Mouse (Mus musculus): ENCODE measurements around the gene Cfap298. TPM values are rescaled to one million over a fixed set of nuclear protein-coding genes. Genes with fewer than 3 reads are reported as not detected.

The Cfap298 gene
- polyA plus RNA-seq, 1 experiment from 2014 or later: 27.5 TPM

GRCm38 (mm10) chr16:90910855-90911533, 23.9 kb downstream of the Cfap298 start:
- WGBS: 77% methylated on average over 17 of the region's 17 CpGs
- TF ChIP-seq CTCF (IDR thresholded peaks at IDR 0.05; ENCODE audit: low read depth): no peak
- no peak for TF ChIP-seq EP300 (optimal IDR thresholded peaks at IDR 0.05)

GRCm38 (mm10) chr16:90907250-90907649, 27.7 kb downstream of the Cfap298 start:
- 70% methylated on average over 7 of the region's 7 CpGs for WGBS
- Histone ChIP-seq H3K9me3 (ENCODE audit: control insufficient read depth, low read length) (no peaks in the 10 kb centered on the region), H3K27me3 (ENCODE audit: control insufficient read depth, insufficient read depth, low read length) (no peaks in the 10 kb centered on the region), H3K9ac (ENCODE audit: low read length) (no peak overlapping the region), H3K4me3 (ENCODE audit: low read depth, low read length) (no peak overlapping the region), H3K36me3 (ENCODE audit: control insufficient read depth, insufficient read depth, low read length) (no peaks in the 10 kb centered on the region), H3K27ac (replicated peaks) (no peak overlapping the region), H3K4me1 (replicated peaks; ENCODE audit: control insufficient read depth, insufficient read depth) (no peaks in the 10 kb centered on the region), H3K4me2 (replicated peaks; ENCODE audit: low read depth) (no peak overlapping the region)
- TF ChIP-seq CTCF (IDR thresholded peaks at IDR 0.05; ENCODE audit: low read depth): no peak
- no peak for TF ChIP-seq EP300 (optimal IDR thresholded peaks at IDR 0.05)
- no peak for ATAC-seq (ENCODE audit: low FRiP score, low TSS enrichment)
- DNase-seq (ENCODE audit: low spot score): no peak

More at GRCm38 (mm10) chr16:90910855-90911533, 23.9 kb downstream of the Cfap298 start:
- no peaks in the 10 kb centered on the region for H3K9me3 ChIP-seq (ENCODE audit: control insufficient read depth, low read length)
- H3K9ac ChIP-seq (ENCODE audit: low read length): no peak overlapping the region
- H3K4me2 ChIP-seq (replicated peaks; ENCODE audit: low read depth): no peak overlapping the region
- H3K4me3 ChIP-seq (ENCODE audit: low read depth, low read length): no peak overlapping the region
- no peak for ATAC-seq (ENCODE audit: low FRiP score, low TSS enrichment)
- no peaks in the 10 kb centered on the region for H3K36me3 ChIP-seq (ENCODE audit: control insufficient read depth, insufficient read depth, low read length)
- H3K4me1 ChIP-seq (replicated peaks; ENCODE audit: control insufficient read depth, insufficient read depth): no peaks in the 10 kb centered on the region
- no peak overlapping the region for H3K27ac ChIP-seq (replicated peaks)
- H3K27me3 ChIP-seq (ENCODE audit: control insufficient read depth, insufficient read depth, low read length): no peaks in the 10 kb centered on the region
- DNase-seq (ENCODE audit: low spot score): no peak

DNA sequence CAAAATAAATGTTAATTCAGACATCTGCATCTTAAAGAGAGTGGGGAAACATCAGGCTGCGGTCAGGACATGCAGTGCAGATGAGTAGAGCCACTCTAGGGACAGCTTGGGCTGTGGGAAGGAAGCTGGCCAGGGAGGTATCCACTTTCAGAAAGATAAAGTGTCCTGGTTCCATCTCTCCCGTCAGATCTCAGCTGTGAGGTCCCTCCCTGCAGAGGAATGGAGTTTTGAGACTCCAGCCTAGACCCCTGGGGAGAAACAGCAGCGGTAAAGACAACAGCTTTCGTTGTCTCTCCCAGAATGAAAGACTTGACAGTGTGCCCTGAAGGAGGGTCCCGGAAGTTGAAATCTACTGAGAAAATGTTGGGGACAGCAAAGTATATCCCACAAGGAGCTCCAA, 31.6 kb downstream of the Cfap298 start:
- no peak overlapping the region for H3K4me3 ChIP-seq (ENCODE audit: low read depth, low read length)
- TF ChIP-seq EP300 (optimal IDR thresholded peaks at IDR 0.05) (no peak), CTCF (IDR thresholded peaks at IDR 0.05; ENCODE audit: low read depth) (no peak)
- H3K27me3 ChIP-seq (ENCODE audit: control insufficient read depth, insufficient read depth, low read length): no peaks in the 10 kb centered on the region
- no peak overlapping the region for H3K4me2 ChIP-seq (replicated peaks; ENCODE audit: low read depth)
- H3K4me1 ChIP-seq (replicated peaks; ENCODE audit: control insufficient read depth, insufficient read depth): no peaks in the 10 kb centered on the region
- ATAC-seq (ENCODE audit: low FRiP score, low TSS enrichment): peak; percentile 12; the same call in 1 of the 2 replicates
- no peaks in the 10 kb centered on the region for H3K9me3 ChIP-seq (ENCODE audit: control insufficient read depth, low read length)
- no peak overlapping the region for H3K9ac ChIP-seq (ENCODE audit: low read length)
- H3K27ac ChIP-seq (replicated peaks): no peak overlapping the region
- DNase-seq (ENCODE audit: low spot score): no peak
- no peaks in the 10 kb centered on the region for H3K36me3 ChIP-seq (ENCODE audit: control insufficient read depth, insufficient read depth, low read length)
- 43% methylated on average over 5 of the region's 5 CpGs for WGBS

DNA sequence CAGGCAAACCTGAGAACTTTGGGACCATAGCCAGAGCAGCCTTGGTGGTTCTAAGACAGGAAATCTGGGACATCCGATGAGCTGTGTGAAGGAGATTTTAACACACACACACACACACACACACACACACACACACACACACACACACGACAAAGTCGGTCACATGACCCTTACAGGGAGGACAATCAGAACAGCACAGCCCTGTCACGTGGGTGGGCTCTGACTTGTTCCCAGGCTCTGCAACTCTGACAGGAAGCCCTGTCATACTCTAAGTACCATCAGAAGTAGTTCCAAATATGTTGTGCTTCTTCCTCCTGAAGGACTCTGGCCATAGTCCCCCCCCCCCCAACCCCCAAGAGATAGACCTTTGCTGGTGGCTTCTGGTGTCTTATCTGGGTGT, 33.5 kb downstream of the Cfap298 start:
- TF ChIP-seq CTCF (IDR thresholded peaks at IDR 0.05; ENCODE audit: low read depth) (no peak), EP300 (optimal IDR thresholded peaks at IDR 0.05) (no peak)
- DNase-seq (ENCODE audit: low spot score) (no peak), ATAC-seq (ENCODE audit: low FRiP score, low TSS enrichment) (no peak)
- WGBS: 57% methylated on average over 4 of the region's 4 CpGs
- Histone ChIP-seq H3K9ac (ENCODE audit: low read length) (no peak overlapping the region), H3K4me3 (ENCODE audit: low read depth, low read length) (no peak overlapping the region), H3K27ac (replicated peaks) (no peak overlapping the region), H3K27me3 (ENCODE audit: control insufficient read depth, insufficient read depth, low read length) (no peaks in the 10 kb centered on the region), H3K4me1 (replicated peaks; ENCODE audit: control insufficient read depth, insufficient read depth) (no peaks in the 10 kb centered on the region), H3K36me3 (ENCODE audit: control insufficient read depth, insufficient read depth, low read length) (no peaks in the 10 kb centered on the region), H3K4me2 (replicated peaks; ENCODE audit: low read depth) (no peak overlapping the region), H3K9me3 (ENCODE audit: control insufficient read depth, low read length) (no peaks in the 10 kb centered on the region)

DNA sequence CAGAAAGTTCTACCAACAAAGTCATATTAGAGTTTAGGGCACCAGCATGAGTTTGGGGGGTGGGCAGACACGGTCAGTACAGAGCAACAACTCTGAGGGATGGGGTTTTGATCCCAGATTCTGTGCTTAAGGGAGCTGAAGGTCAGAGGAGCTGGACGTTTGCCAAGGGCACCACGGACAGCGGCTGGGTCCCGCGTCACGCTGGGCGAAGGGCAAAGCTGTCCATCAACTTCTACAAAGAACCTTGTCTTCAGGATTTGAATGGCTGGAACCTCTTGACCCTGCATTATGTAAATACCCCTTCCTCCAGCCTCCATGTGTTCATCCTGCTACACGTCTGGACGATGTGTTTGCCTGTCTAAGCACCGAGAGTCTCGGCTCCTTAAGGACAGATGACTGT, 35.4 kb downstream of the Cfap298 start:
- H3K4me1 ChIP-seq (replicated peaks; ENCODE audit: control insufficient read depth, insufficient read depth): no peaks in the 10 kb centered on the region
- H3K27me3 ChIP-seq (ENCODE audit: control insufficient read depth, insufficient read depth, low read length): no peaks in the 10 kb centered on the region
- H3K9ac ChIP-seq (ENCODE audit: low read length): no peak overlapping the region
- 27% methylated on average over 12 of the region's 12 CpGs for WGBS
- DNase-seq (ENCODE audit: low spot score) (no peak), ATAC-seq (ENCODE audit: low FRiP score, low TSS enrichment) (no peak)
- no peak overlapping the region for H3K4me2 ChIP-seq (replicated peaks; ENCODE audit: low read depth)
- no peak overlapping the region for H3K4me3 ChIP-seq (ENCODE audit: low read depth, low read length)
- H3K27ac ChIP-seq (replicated peaks): no peak overlapping the region
- TF ChIP-seq EP300 (optimal IDR thresholded peaks at IDR 0.05): no peak
- no peak for TF ChIP-seq CTCF (IDR thresholded peaks at IDR 0.05; ENCODE audit: low read depth)
- H3K9me3 ChIP-seq (ENCODE audit: control insufficient read depth, low read length): no peaks in the 10 kb centered on the region
- H3K36me3 ChIP-seq (ENCODE audit: control insufficient read depth, insufficient read depth, low read length): no peaks in the 10 kb centered on the region

DNA sequence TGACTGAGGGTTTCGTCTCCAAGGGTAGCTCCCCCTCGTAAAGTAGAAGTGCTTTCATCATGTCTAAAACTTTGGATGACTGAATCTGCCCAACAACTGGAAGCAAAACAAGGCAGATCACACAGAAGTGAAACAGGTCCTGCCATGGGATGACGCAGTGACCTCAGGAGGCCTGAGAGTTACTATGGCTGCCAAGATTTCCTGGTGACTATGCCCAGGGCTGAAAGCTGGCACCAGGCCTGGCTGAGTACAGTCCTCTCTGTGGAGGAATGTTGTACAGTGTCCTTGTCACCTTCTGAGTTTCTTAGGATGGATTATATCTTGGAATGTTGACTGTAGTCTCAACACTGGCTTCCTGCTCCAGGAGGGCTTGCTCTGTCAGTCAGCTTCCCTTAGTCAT, 37.3 kb downstream of the Cfap298 start:
- H3K27ac ChIP-seq (replicated peaks): no peak overlapping the region
- no peak overlapping the region for H3K4me2 ChIP-seq (replicated peaks; ENCODE audit: low read depth)
- no peak overlapping the region for H3K9ac ChIP-seq (ENCODE audit: low read length)
- no peaks in the 10 kb centered on the region for H3K4me1 ChIP-seq (replicated peaks; ENCODE audit: control insufficient read depth, insufficient read depth)
- no peaks in the 10 kb centered on the region for H3K27me3 ChIP-seq (ENCODE audit: control insufficient read depth, insufficient read depth, low read length)
- H3K4me3 ChIP-seq (ENCODE audit: low read depth, low read length): no peak overlapping the region
- 87% methylated on average over 3 of the region's 3 CpGs for WGBS
- ATAC-seq (ENCODE audit: low FRiP score, low TSS enrichment) (no peak), DNase-seq (ENCODE audit: low spot score) (no peak)
- no peaks in the 10 kb centered on the region for H3K9me3 ChIP-seq (ENCODE audit: control insufficient read depth, low read length)
- no peaks in the 10 kb centered on the region for H3K36me3 ChIP-seq (ENCODE audit: control insufficient read depth, insufficient read depth, low read length)
- TF ChIP-seq EP300 (optimal IDR thresholded peaks at IDR 0.05): no peak
- TF ChIP-seq CTCF (IDR thresholded peaks at IDR 0.05; ENCODE audit: low read depth): no peak

Data from stomach, postnatal 0 days (tissue).